In genomic region chr3:50904716-50905116, GRCm38 (mm10) we compare ENCODE assay signal across 9 mouse cellular contexts.
A peak's percentile ranks its signal among the peaks of the same experiment; 100 is the strongest.
DNase-seq lines count a peak whose midpoint lies in the region; ATAC-seq and TF ChIP-seq lines count a peak whose summit lies in the region.
"Had no signal": no experiment of that assay in that cellular context is flagged by ENCODE, and none has a peak within 500 bp of the region (broad histone marks: within the 10 kb centered on the region; RNA-seq: fewer than 3 reads in every experiment).

No protein-coding gene starts in this region.

- no peaks in the 10 kb centered on the region for H3K27me3 ChIP-seq in lung, embryonic 15.5 days
- H3K27me3 ChIP-seq in embryonic facial prominence, embryonic 13.5 days, result no peaks in the 10 kb centered on the region
- no peaks in the 10 kb centered on the region for H3K27me3 ChIP-seq in kidney, embryonic 16.5 days (ENCODE audit: insufficient read depth, low read length)
- no peaks in the 10 kb centered on the region for H3K27me3 ChIP-seq in stomach, embryonic 16.5 days (ENCODE audit: control insufficient read depth, insufficient read depth, low read length)
- H3K27me3 ChIP-seq in forebrain, postnatal 0 days (ENCODE audit: insufficient read depth, low read length), result no peaks in the 10 kb centered on the region

- peaks cover 9% of the 10 kb centered on the region; the same call in 1 of the 2 replicates for H3K4me1 ChIP-seq in lung, embryonic 15.5 days
- peaks cover 32% of the 10 kb centered on the region for H3K4me1 ChIP-seq in embryonic facial prominence, embryonic 13.5 days
- H3K4me1 ChIP-seq in kidney, embryonic 16.5 days (ENCODE audit: insufficient read depth, low read length), result peaks cover 18% of the 10 kb centered on the region
- peaks cover 5% of the 10 kb centered on the region for H3K4me1 ChIP-seq in stomach, embryonic 16.5 days (ENCODE audit: control insufficient read depth, insufficient read depth, low read length)
- H3K4me1 ChIP-seq in forebrain, postnatal 0 days (ENCODE audit: insufficient read depth), result peaks cover 17% of the 10 kb centered on the region; the same call in 1 of the 2 replicates
- H3K4me1 ChIP-seq: liver, embryonic 15.5 days had no signal

- no peak for ATAC-seq in lung, embryonic 15.5 days (ENCODE audit: borderline replicate concordance, extremely low read depth, low FRiP score, low TSS enrichment)
- no peak for ATAC-seq in embryonic facial prominence, embryonic 13.5 days (ENCODE audit: insufficient number of reproducible peaks, insufficient read depth, low FRiP score, low TSS enrichment, low read depth)
- ATAC-seq in kidney, embryonic 16.5 days (ENCODE audit: low FRiP score, low TSS enrichment), result peak; percentile 88
- ATAC-seq in stomach, embryonic 16.5 days (ENCODE audit: insufficient read depth, low FRiP score), result peak; percentile 50
- ATAC-seq in erythroid progenitor cell, adult 5-6 weeks (replicated peaks; ENCODE audit: low FRiP score, poor library complexity, severe bottlenecking), result no peak
- ATAC-seq in forebrain, postnatal 0 days, result no peak

- no peak for DNase-seq in lung, postnatal 14 days
- no peak for DNase-seq in forebrain, postnatal 0 days
- DNase-seq in frontal cortex, postnatal 25 days (ENCODE audit: low spot score in 2 of 2), result no peak

- H3K27ac ChIP-seq in lung, embryonic 15.5 days, result no peak overlapping the region
- 0 out of 2 replicates have a peak overlapping the region, but pooled peaks have one; percentile 11 for H3K27ac ChIP-seq in embryonic facial prominence, embryonic 13.5 days
- H3K27ac ChIP-seq in kidney, embryonic 16.5 days (ENCODE audit: low read length), result peak overlapping the region; percentile 64
- H3K27ac ChIP-seq in stomach, embryonic 16.5 days (ENCODE audit: low read length), result peak overlapping the region; percentile 92
- no peak overlapping the region for H3K27ac ChIP-seq in forebrain, postnatal 0 days (ENCODE audit: low read depth, low read length)
- H3K27ac ChIP-seq: liver, embryonic 15.5 days had no signal

- no peaks in the 10 kb centered on the region for H3K36me3 ChIP-seq in lung, embryonic 15.5 days
- no peaks in the 10 kb centered on the region for H3K36me3 ChIP-seq in embryonic facial prominence, embryonic 13.5 days
- no peaks in the 10 kb centered on the region for H3K36me3 ChIP-seq in kidney, embryonic 16.5 days (ENCODE audit: insufficient read depth, low read length)
- H3K36me3 ChIP-seq in stomach, embryonic 16.5 days (ENCODE audit: control insufficient read depth, insufficient read depth, low read length), result no peaks in the 10 kb centered on the region
- H3K36me3 ChIP-seq in forebrain, postnatal 0 days (ENCODE audit: insufficient read depth), result no peaks in the 10 kb centered on the region
- H3K36me3 ChIP-seq: liver, embryonic 15.5 days had no signal

- no peak for TF ChIP-seq CTCF in forebrain, postnatal 0 days (IDR thresholded peaks at IDR 0.05; ENCODE audit: low read depth)

- 28% methylated on average over 7 of the region's 7 CpGs for WGBS in lung, embryonic 15.5 days
- 36% methylated on average over 7 of the region's 7 CpGs for WGBS in embryonic facial prominence, embryonic 13.5 days
- 26% methylated on average over 7 of the region's 7 CpGs for WGBS in kidney, embryonic 16.5 days
- WGBS in stomach, embryonic 16.5 days, result 38% methylated on average over 7 of the region's 7 CpGs
- WGBS in forebrain, postnatal 0 days, result 24% methylated on average over 7 of the region's 7 CpGs

- no peak overlapping the region for H3K9ac ChIP-seq in lung, embryonic 15.5 days
- no peak overlapping the region for H3K9ac ChIP-seq in embryonic facial prominence, embryonic 13.5 days
- H3K9ac ChIP-seq in kidney, embryonic 16.5 days (replicated peaks; ENCODE audit: low read length), result no peak overlapping the region
- H3K9ac ChIP-seq in stomach, embryonic 16.5 days (ENCODE audit: low read length), result 0 out of 2 replicates have a peak overlapping the region, but pooled peaks have one; percentile 5
- H3K9ac ChIP-seq in forebrain, postnatal 0 days, result no peak overlapping the region
- H3K9ac ChIP-seq: liver, embryonic 15.5 days had no signal

- peak overlapping the region; percentile 70 for H3K4me2 ChIP-seq in lung, embryonic 15.5 days
- no peak overlapping the region for H3K4me2 ChIP-seq in embryonic facial prominence, embryonic 13.5 days
- peak overlapping the region; percentile 69 for H3K4me2 ChIP-seq in kidney, embryonic 16.5 days (replicated peaks; ENCODE audit: low read depth, low read length)
- peak overlapping the region; percentile 66; the same call in 1 of the 2 replicates for H3K4me2 ChIP-seq in stomach, embryonic 16.5 days (ENCODE audit: low read depth, low read length)
- no peak overlapping the region for H3K4me2 ChIP-seq in forebrain, postnatal 0 days (ENCODE audit: low read depth)

- no peak overlapping the region for H3K4me3 ChIP-seq in lung, embryonic 15.5 days
- H3K4me3 ChIP-seq in embryonic facial prominence, embryonic 13.5 days, result no peak overlapping the region
- H3K4me3 ChIP-seq in kidney, embryonic 16.5 days (ENCODE audit: low read length), result no peak overlapping the region
- no peak overlapping the region for H3K4me3 ChIP-seq in stomach, embryonic 16.5 days (replicated peaks; ENCODE audit: low read length)
- H3K4me3 ChIP-seq in forebrain, postnatal 0 days (ENCODE audit: low read depth, low read length), result no peak overlapping the region
- H3K4me3 ChIP-seq: liver, embryonic 15.5 days had no signal

- no peaks in the 10 kb centered on the region for H3K9me3 ChIP-seq in lung, embryonic 15.5 days
- no peaks in the 10 kb centered on the region for H3K9me3 ChIP-seq in embryonic facial prominence, embryonic 13.5 days
- H3K9me3 ChIP-seq in kidney, embryonic 16.5 days (ENCODE audit: low read length), result no peaks in the 10 kb centered on the region
- no peaks in the 10 kb centered on the region for H3K9me3 ChIP-seq in stomach, embryonic 16.5 days (replicated peaks; ENCODE audit: control insufficient read depth, low read length)
- no peaks in the 10 kb centered on the region for H3K9me3 ChIP-seq in forebrain, postnatal 0 days (ENCODE audit: low read length)
- H3K9me3 ChIP-seq: liver, embryonic 15.5 days had no signal

Comparison
In these comparisons a context has a peak if more than half of its experiments do, and no peak if none do; other contexts are left out.
1. ATAC-seq: peak in kidney, embryonic 16.5 days (single experiment) and stomach, embryonic 16.5 days (single experiment); none in lung, embryonic 15.5 days (single experiment), embryonic facial prominence, embryonic 13.5 days (single experiment), erythroid progenitor cell, adult 5-6 weeks (single experiment) and forebrain, postnatal 0 days (single experiment).
2. H3K27ac ChIP-seq: peak in embryonic facial prominence, embryonic 13.5 days (single experiment), kidney, embryonic 16.5 days (single experiment) and stomach, embryonic 16.5 days (single experiment); none in lung, embryonic 15.5 days (single experiment) and forebrain, postnatal 0 days (single experiment).
3. H3K4me2 ChIP-seq: peak in lung, embryonic 15.5 days (single experiment), kidney, embryonic 16.5 days (single experiment) and stomach, embryonic 16.5 days (single experiment); none in embryonic facial prominence, embryonic 13.5 days (single experiment) and forebrain, postnatal 0 days (single experiment).